Mouse (Mus musculus): ENCODE data around the gene Gm49388. TPM values are rescaled to one million over a fixed set of nuclear protein-coding genes. Genes with fewer than 3 reads are reported as not detected.

The Gm49388 gene
- polyA plus RNA-seq, 2 experiments from 2014 or later: not detected

- ATAC-seq: peak; percentile 73
These were observed 56.1 kb downstream of the Gm49388 start for GRCm38 (mm10) chr7:127841340-127842000.

- peak; percentile 66 for ATAC-seq
These were observed 56.8 kb downstream of the Gm49388 start for GRCm38 (mm10) chr7:127842001-127842718.

DNA sequence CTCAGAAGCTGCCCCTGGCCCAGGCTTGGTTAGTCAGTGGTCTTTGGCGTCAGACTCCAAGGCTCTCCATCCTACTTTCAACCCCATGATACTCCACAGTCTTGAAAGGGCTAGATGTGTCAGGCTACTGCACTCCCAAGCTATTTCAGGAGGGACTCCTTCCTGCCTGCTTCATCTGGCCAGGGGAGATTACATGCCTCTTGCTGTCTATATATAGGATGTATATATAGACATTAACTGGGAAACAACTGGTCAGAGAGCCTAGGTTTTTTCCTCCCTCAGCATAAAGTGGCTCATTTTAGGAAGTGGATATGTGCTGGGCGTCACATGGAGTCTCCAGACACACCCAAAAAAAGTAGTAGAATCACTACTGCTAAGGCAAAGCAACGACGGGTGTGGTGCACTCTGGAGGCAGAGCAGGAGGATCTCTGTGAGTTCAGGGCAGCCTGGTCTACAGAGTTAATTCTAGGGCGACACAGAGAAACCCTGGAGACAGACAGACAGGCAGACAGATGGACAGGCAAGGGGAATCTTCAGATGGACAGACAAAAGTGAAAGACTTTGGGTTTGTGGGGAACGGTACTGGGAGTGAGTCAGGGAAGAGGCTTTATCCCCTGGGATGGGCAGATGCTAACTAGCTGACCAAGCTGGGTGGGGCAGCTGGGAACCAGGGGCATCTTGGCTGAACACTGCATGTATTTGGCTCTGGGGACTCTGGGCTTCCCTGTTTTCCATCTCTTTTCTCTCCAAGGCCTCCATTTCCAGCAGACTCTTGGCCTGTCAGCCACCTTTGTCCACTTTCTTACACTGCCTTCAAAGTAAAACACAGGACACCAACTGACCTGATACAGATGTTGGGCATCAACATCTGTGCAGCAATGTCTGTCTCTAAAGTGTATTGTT lies 64.8 kb downstream of the Gm49388 start:
- ATAC-seq: no peak

GRCm38 (mm10) chr7:127850906-127851305 lies 65.5 kb downstream of the Gm49388 start:
- ATAC-seq: no peak

Other genes with a start within 250 kb of the Gm49388 start
- gene Tmem265, start 224.2 kb upstream of the Gm49388 start, polyA plus RNA-seq (2017; shearing (Covaris generic)): 10 to 100 TPM; 52.4 to 58.5 TPM
- 10 to 100 TPM; 73.7 to 85.5 TPM for gene Phkg2, start 212.3 kb upstream of the Gm49388 start, polyA plus RNA-seq (2017; shearing (Covaris generic))
- 1 to 10 TPM in 1 of 2 experiments, under 1 TPM in 1; 0.57 to 1.4 TPM for gene Ccdc189, start 197.0 kb upstream of the Gm49388 start, polyA plus RNA-seq (2017; shearing (Covaris generic))
- 10 to 100 TPM; 25.3 to 26.1 TPM for gene Rnf40, start 196.8 kb upstream of the Gm49388 start, polyA plus RNA-seq (2017; shearing (Covaris generic))
- gene Zfp629, start 169.8 kb upstream of the Gm49388 start, polyA plus RNA-seq (2017; shearing (Covaris generic)): under 1 TPM in 1 of 2 experiments, not detected in 1; 0.18 TPM
- 1 to 10 TPM; 4.2 to 6.2 TPM for gene Bcl7c, start 76.7 kb upstream of the Gm49388 start, polyA plus RNA-seq (2017; shearing (Covaris generic))
- not detected for gene Ctf1, start 72.9 kb upstream of the Gm49388 start, polyA plus RNA-seq (2017; shearing (Covaris generic))
- not detected for gene Ctf2, start 53.4 kb upstream of the Gm49388 start, polyA plus RNA-seq (2017; shearing (Covaris generic))
- gene Fbxl19, start 41.1 kb upstream of the Gm49388 start, polyA plus RNA-seq (2017; shearing (Covaris generic)): under 1 TPM; 0.36 to 0.83 TPM
- gene Orai3, start 15.8 kb upstream of the Gm49388 start, polyA plus RNA-seq (2017; shearing (Covaris generic)): 10 to 100 TPM; 11.3 to 12.2 TPM
- gene Setd1a, start 8.9 kb upstream of the Gm49388 start, polyA plus RNA-seq (2017; shearing (Covaris generic)): 1 to 10 TPM; 6.3 to 7.4 TPM
- 1 to 10 TPM; 5.2 to 5.7 TPM for gene Hsd3b7, start 15.0 kb downstream of the Gm49388 start, polyA plus RNA-seq (2017; shearing (Covaris generic))
- 10 to 100 TPM; 49.3 to 54.6 TPM for gene Stx4a, start 38.7 kb downstream of the Gm49388 start, polyA plus RNA-seq (2017; shearing (Covaris generic))
- gene Stx1b, start 38.9 kb downstream of the Gm49388 start, polyA plus RNA-seq (2017; shearing (Covaris generic)): under 1 TPM in 1 of 2 experiments, not detected in 1; 0.62 TPM
- gene Zfp646, start 90.6 kb downstream of the Gm49388 start, polyA plus RNA-seq (2017; shearing (Covaris generic)): 10 to 100 TPM; 20.0 to 28.1 TPM
- gene Zfp668, start 91.2 kb downstream of the Gm49388 start, polyA plus RNA-seq (2017; shearing (Covaris generic)): 10 to 100 TPM; 10.4 to 11.0 TPM
- under 1 TPM in 1 of 2 experiments, not detected in 1; 0.22 TPM for gene Prss53, start 105.4 kb downstream of the Gm49388 start, polyA plus RNA-seq (2017; shearing (Covaris generic))
- gene Gm21974, start 109.8 kb downstream of the Gm49388 start, polyA plus RNA-seq (2017; shearing (Covaris generic)): not detected
- 10 to 100 TPM; 20.9 to 31.8 TPM for gene Vkorc1, start 110.0 kb downstream of the Gm49388 start, polyA plus RNA-seq (2017; shearing (Covaris generic))
- 10 to 100 TPM; 62.4 to 77.7 TPM for gene Bckdk, start 118.5 kb downstream of the Gm49388 start, polyA plus RNA-seq (2017; shearing (Covaris generic))
- 10 to 100 TPM; 29.9 to 32.1 TPM for gene Kat8, start 126.9 kb downstream of the Gm49388 start, polyA plus RNA-seq (2017; shearing (Covaris generic))
- not detected for gene Prss8, start 144.5 kb downstream of the Gm49388 start, polyA plus RNA-seq (2017; shearing (Covaris generic))
- gene Prss36, start 161.1 kb downstream of the Gm49388 start, polyA plus RNA-seq (2017; shearing (Covaris generic)): 1 to 10 TPM; 2.1 to 3.6 TPM
- gene Fus, start 181.8 kb downstream of the Gm49388 start, polyA plus RNA-seq (2017; shearing (Covaris generic)): 10 to 100 TPM; 36.5 to 39.3 TPM
- gene Pycard, start 208.3 kb downstream of the Gm49388 start, polyA plus RNA-seq (2017; shearing (Covaris generic)): 100 to 1,000 TPM; 429 to 455 TPM
- gene Trim72, start 218.3 kb downstream of the Gm49388 start, polyA plus RNA-seq (2017; shearing (Covaris generic)): under 1 TPM in 1 of 2 experiments, not detected in 1; 0.36 TPM